Mouse (Mus musculus) spleen, postnatal 10 days (tissue): ENCODE results near the gene Mtrex.

ENCODE experiments used
- DNase-seq, 2 experiments: peaks; one replicate each; pipeline ENCODE4 v3.0.0; 2021 to 2022; ENCODE audit warnings: low spot score in 2 of 2

Gene Mtrex

GRCm38 (mm10) chr13:112870039-112870690 lies 57.0 kb downstream of the Mtrex start:
- DNase-seq, result no peak

DNA sequence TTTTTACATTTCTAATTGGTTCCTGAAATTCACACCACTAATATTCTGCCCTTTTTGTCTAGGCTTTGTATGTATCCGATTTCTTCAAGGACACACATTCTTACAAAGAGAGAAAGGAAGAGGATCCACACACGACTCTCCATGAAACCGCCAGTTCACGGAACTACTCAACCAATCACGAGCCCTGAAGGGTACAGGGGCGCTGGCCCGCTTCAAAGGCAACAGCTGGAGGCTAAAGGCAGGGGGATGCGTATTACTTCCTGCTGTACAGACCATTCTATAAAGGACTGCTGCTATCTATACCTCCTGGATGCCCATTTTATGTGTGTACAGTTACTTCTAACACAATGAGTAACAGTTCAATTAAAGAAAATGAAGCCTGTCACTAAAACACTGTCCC lies 59.8 kb downstream of the Mtrex start:
- no peak for DNase-seq

DNA sequence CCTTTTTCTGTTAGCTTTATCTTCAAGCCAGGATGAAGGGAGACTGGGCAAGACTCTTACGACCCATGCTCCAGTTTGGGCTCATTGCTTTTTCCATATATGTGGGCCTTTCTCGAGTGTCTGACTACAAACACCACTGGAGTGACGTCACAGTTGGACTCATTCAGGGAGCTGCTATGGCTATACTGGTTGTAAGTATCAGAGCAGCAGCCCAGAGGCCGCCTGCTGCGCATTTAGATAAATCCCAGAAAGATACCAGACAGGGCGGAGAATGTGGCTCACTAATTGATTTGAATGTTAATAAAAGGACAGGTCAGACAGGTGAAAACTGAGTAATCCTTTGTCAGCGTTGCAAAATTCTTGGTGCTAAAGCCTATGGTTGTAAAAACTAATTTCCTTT lies 60.4 kb downstream of the Mtrex start:
- no peak for DNase-seq

DNA sequence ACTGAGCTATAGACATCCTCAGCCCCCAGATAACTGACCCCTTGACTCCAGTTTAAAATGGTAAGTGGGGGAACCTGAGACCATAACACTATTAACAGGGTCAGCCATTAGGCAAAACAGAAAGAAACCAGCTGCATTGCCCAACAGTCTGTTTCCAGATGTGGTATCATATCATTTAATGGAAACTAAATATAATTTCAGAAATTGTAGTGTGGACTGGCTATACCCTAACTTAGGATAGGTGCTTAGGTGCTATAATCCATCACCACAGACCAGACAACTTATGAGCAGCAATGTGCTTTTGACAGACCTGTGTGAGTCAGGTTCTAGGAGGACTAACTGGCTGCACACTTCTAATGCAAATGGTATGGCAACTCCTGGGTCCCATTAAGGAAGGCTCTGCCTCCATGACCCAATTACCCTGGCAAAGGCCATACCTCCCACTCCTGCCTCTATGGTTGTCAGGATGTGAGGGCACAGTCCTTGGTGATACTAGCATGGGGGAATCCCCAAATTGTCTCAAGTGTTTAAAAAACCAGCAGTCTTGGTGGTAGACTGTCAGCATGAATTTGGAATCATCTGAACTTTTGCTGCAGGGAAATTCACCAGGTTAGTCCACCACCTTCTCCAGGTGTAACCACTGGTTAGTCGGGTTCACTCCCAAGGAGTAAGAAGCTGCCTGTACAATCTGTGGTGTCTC lies 64.1 kb downstream of the Mtrex start:
- DNase-seq, result no peak

- DNase-seq, result no peak
These were observed 64.9 kb downstream of the Mtrex start for GRCm38 (mm10) chr13:112862342-112862741.

DNA sequence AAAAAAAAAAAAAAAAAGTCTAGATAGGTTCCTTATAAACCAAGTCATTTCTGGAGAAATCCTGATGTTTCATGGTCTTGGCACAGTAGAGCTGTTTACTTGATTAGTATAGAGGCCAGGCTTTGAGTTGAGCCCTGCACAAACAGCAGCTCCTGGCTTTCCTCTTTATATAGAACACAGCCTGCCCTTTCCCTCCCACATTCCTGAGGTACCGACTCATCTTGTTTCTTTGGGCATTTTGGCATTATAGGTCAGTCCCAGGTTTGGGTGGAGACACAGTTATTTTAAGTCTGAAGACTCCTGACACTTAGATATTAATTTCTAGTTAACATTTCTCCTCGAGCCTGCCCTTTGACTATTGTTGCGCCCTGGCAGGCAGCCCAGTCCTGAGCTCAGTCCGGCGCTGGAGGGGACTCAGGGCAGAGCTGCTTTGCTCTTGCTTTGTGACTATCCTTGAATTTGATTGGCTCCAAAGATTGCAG lies 65.3 kb downstream of the Mtrex start:
- DNase-seq, result no peak

DNA sequence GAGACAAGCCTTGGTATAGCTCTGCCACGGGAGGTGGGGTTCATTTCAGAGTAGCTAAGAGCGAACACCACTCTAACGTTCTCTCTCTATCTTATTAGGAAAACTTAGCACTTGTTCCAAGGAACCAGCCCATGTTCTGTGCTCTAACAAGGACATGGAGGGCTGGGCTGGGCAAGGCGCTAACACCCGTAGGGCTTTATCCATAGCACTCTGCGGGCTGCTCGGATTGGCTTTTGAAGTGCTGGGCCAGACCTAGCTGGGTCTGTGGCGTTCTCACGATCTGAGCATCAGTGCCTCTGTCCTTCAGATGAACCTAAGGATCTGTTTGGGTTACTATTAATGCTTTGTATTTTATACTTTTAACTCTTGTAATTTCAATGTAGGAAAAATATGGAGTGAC lies 66.3 kb downstream of the Mtrex start:
- no peak for DNase-seq

DNA sequence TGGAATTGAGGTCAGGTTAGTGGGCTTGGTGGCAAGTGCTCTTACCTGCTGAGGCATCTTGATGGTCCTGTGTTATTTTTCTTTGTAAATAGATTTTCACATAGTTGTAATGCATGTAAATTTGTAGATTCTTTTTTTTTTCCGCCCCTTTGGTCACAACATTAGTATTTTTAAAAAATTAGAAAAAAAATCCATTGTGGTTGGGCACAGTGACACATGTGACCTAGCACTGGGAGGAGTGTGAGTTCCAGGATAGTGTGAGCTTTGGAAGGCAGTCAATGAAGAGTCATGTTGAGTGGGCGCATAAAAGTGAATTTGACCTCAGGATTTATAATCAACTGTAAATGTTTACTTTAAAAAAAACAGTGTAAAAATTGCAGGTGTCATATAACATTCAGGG lies 66.8 kb downstream of the Mtrex start:
- DNase-seq, result no peak

DNA sequence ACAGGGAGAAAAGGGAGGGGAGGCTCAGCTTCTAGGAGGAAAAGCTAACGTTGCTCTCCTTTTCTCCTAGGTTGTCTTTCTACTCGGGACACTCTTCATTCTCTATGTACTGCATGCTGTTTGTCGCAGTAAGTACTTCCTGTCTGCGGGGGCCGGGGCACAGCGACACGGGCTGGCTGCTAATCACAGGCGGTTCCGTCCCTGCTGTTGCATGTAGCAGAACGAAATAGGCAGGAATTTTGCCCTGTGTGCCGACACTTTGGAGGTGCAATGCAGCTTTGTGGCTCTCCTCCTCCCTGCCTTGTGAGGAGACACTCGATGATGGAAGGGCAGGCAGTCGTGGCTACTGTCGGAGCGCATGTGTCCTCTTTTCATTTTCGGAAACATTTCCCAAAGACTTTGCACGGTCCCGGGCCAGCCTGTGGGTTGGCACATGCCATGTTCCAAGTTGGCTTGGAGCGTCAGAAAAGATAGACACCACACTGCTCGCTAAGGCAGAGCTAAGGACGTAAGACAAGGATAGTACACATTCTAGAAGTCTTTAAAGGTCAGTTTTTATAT lies 67.5 kb downstream of the Mtrex start:
- DNase-seq, result no peak

GRCm38 (mm10) chr13:112857921-112858320 lies 69.3 kb downstream of the Mtrex start:
- no peak for DNase-seq

GRCm38 (mm10) chr13:112854402-112854801 lies 72.8 kb downstream of the Mtrex start:
- no peak for DNase-seq

- DNase-seq, result no peak
These were observed 73.4 kb downstream of the Mtrex start for GRCm38 (mm10) chr13:112853710-112854316.

DNA sequence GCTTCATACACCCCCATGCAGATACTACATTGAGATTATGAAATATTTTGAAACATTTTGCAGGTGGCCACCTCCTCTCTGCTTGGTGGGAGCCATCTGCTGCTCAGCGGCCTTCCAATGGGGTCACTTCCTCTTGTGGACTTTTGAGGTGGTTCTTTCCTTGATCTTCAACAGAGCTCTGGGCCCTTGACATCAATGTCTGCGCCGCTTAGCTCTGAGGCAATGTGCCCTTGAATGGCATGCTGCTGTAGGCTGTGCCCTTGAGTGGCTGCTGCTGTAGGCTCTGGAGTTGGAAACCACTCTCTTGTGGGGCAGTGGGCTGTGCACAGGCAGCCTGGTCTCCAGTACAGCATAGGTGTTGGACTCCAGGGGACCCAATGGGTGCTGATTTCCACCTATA lies 81.3 kb downstream of the Mtrex start:
- no peak for DNase-seq

- no peak for DNase-seq
These were observed 86.7 kb downstream of the Mtrex start for GRCm38 (mm10) chr13:112840241-112841087.

DNA sequence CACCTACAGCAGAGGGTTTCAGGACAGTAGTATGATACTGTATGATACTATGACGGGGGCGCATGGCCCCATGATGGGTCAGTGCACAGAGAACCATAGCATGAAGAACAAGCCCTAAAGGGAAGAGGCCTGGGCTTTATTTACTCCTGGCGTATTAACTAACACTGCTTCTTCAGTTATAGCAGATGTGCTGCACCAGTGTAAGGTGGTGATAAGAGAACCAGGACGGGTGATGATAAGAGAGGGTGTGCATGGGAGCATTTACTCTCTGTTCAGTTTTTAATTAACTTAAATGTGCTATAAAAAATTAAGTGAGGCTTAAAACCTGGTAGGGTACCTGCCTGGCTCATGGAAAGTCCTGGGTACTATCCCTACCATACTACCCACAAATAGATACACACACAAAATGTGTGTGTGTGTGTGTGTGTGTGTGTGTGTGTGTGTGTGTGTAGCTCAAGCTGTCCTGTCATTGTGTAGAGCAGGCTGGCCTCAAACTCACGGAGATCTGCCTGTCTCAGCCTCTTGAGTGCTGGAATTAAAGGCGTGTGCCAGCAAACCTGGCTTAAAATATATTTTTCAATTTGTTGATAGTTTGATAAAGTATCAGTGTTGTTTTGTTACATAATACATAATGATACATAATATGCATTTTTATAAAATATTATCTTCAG lies 88.5 kb downstream of the Mtrex start:
- peak; percentile 50 to 62 for DNase-seq

DNA sequence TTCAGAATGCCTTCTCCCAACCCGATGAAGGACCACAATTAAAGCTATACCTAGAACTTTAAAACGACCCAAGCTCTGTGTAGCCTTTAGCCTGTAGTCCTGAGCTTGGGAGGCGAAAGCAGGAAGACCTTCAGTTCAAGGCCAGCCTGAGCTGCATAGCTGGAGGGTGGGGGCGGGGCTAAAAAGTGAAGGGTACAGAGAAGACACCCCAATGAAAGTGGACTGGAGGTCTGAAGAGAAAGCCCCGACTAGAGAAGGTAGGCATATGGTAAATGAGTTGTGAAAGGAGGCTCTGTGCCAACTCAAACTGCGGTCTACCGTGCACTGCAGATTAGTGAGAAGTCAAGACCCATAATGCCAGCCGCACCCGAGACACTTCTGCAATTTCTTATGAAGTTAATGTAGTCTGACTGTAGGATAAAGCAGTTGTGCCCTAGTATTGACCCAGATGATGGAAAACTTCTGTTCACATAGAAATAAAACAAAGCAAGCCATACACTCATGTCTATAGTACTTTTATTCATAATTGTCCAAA lies 89.5 kb downstream of the Mtrex start:
- DNase-seq, result peak; percentile 39 to 59

DNA sequence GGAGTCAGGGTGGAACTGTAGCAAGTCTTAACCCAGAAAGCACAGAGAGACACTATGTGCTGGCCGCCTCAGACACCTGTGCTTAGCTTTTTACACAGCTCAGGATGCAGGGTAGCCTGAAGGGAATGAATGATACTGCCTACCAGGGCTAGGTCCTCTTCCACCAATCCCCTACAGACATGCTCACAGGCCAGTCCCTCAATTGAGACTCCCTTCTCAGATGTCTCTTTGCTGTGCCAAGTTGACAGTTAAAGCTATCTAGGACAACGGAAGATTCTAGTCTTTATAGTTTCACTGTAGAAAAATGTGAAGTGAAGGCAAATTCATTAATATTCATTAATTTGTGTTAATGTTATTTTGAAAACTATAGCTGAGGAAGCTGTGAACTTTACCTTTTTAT lies 90.2 kb downstream of the Mtrex start:
- no peak for DNase-seq

DNA sequence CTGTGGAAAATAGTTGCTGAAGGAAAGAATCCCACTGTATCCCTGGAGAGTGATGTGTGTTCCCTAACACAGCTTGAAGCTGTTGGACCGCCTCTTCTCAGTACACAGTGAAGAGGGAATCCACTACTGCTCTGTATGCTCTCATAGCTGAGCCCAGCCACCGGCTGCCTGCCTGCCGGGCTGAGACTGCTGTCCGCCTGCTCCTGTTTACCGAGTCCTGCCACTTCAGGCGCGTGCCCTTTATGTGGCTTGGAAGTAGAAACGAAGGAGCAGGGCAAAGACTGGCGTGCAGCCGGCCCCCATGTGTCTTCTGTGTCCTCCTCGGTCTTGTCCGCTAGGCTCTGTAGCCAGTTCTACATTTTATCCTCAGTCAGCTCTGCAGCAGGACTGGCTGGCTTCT lies 92.1 kb downstream of the Mtrex start:
- no peak for DNase-seq

- no peak for DNase-seq
These were observed 93.3 kb downstream of the Mtrex start for GRCm38 (mm10) chr13:112833895-112834263.

GRCm38 (mm10) chr13:112833253-112833894 lies 93.8 kb downstream of the Mtrex start:
- no peak for DNase-seq

DNA sequence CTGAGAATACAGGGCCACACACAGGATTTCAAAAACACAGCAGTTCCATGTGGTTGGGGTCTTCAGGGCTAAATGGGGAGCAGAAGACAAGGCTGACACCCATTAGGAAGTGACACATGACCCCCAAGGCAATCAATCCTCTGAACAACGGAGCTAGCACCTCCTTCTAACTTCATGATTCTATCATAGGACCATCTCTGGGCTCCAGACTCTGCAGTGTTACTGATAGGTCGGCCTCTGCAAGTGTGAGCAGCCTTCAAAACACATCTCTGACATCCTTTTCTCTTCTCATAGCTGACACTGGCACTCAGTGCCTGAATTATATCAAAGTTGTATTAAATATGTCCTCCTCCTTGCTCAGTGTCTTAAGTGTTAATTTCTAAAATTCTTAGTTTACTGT lies 94.6 kb downstream of the Mtrex start:
- DNase-seq, result no peak
